Mouse (Mus musculus) frontal cortex, adult (tissue): ENCODE data around the gene Dgka.

Experiments
- ATAC-seq: cut with Nextera tagmentation; 2 replicates; pipeline ENCODE4 v1.9.2; 2017; ENCODE audit warnings: mild to moderate bottlenecking, moderate library complexity, mixed read lengths; ENCODE audit not compliant: low TSS enrichment

The Dgka gene

GRCm38 (mm10) chr10:128744680-128745601, at the start of gene Dgka:
Dgka (minus strand) TSS chr10:128744855.
- ATAC-seq = no peak

- no peak for ATAC-seq
Measured at GRCm38 (mm10) chr10:128794391-128794790, 49.7 kb upstream of the Dgka start.

GRCm38 (mm10) chr10:128793258-128793657, 48.6 kb upstream of the Dgka start:
- no peak for ATAC-seq

GRCm38 (mm10) chr10:128792041-128792440, 47.4 kb upstream of the Dgka start:
- ATAC-seq = no peak

- no peak for ATAC-seq
Measured at GRCm38 (mm10) chr10:128790398-128791124, 45.9 kb upstream of the Dgka start, which contains the start of gene Mmp19. Mmp19 (plus strand) TSS chr10:128790910.

GRCm38 (mm10) chr10:128780200-128780599, 35.5 kb upstream of the Dgka start:
- no peak for ATAC-seq

GRCm38 (mm10) chr10:128779011-128779795, 34.5 kb upstream of the Dgka start:
- ATAC-seq = no peak

GRCm38 (mm10) chr10:128778441-128778840, 33.8 kb upstream of the Dgka start:
- ATAC-seq = no peak

GRCm38 (mm10) chr10:128773685-128774084, 29.0 kb upstream of the Dgka start:
- ATAC-seq = no peak

- no peak for ATAC-seq
Measured at GRCm38 (mm10) chr10:128772895-128773294, 28.2 kb upstream of the Dgka start.

GRCm38 (mm10) chr10:128748252-128748864, 3.7 kb upstream of the Dgka start:
- ATAC-seq = peak; percentile 83

GRCm38 (mm10) chr10:128747646-128748251, 3.1 kb upstream of the Dgka start, which contains the start of gene Pym1:
Pym1 (plus strand) TSS chr10:128747889.
- ATAC-seq = peak; percentile 35

GRCm38 (mm10) chr10:128746972-128747645, 2.5 kb upstream of the Dgka start:
- ATAC-seq = no peak

GRCm38 (mm10) chr10:128745946-128746613, 1.4 kb upstream of the Dgka start:
- ATAC-seq = no peak

GRCm38 (mm10) chr10:128744211-128744610, 444 bp downstream of the Dgka start:
- ATAC-seq = no peak; the same call in 1 of the 2 replicates

- ATAC-seq = peak; percentile 32
Measured at GRCm38 (mm10) chr10:128743791-128744191, 864 bp downstream of the Dgka start.

- no peak for ATAC-seq
Measured at GRCm38 (mm10) chr10:128743235-128743634, 1.4 kb downstream of the Dgka start.

- no peak for ATAC-seq
Measured at GRCm38 (mm10) chr10:128742616-128743015, 2.0 kb downstream of the Dgka start.

GRCm38 (mm10) chr10:128740296-128740695, 4.4 kb downstream of the Dgka start:
- no peak for ATAC-seq

- peak; percentile 64 for ATAC-seq
Measured at GRCm38 (mm10) chr10:128737435-128737834, 7.2 kb downstream of the Dgka start.
